Comparison of ENCODE assay signal across 25 mouse cellular contexts in the genomic region with DNA sequence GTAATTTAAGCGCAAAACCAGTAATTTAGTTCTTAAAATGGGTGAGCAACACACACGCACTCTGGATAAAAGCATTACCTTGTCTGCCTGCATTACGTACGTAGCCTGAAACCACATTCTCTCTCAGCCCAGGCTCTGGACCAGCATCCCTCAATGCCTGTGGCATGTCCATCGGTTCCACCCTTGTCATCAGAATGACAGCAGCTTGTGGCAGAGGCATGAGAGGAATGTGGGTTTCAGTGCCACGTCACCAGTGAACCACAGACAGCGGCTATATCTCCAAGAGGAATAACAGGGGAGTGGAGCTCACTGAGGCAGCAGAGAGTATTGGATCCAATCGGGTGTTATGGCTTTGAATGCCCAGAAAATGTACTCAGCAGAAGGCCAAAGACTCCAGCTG.
DNase-seq lines count a peak whose midpoint lies in the region; ATAC-seq and TF ChIP-seq lines count a peak whose summit lies in the region.
"Had no signal": no experiment of that assay in that cellular context is flagged by ENCODE, and none has a peak within 500 bp of the region (broad histone marks: within the 10 kb centered on the region; RNA-seq: fewer than 3 reads in every experiment).

No protein-coding gene starts in this region.

- H3K9me3 ChIP-seq in intestine, embryonic 15.5 days: no peaks in the 10 kb centered on the region
- no peaks in the 10 kb centered on the region for H3K9me3 ChIP-seq in intestine, postnatal 0 days (ENCODE audit: control insufficient read depth)
- H3K9me3 ChIP-seq in midbrain, embryonic 14.5 days (ENCODE audit: control insufficient read depth, low read length): no peaks in the 10 kb centered on the region
- H3K9me3 ChIP-seq: kidney, embryonic 15.5 days; liver, embryonic 13.5 days had no signal

- no peak overlapping the region for H3K4me2 ChIP-seq in intestine, embryonic 15.5 days (replicated peaks)
- no peak overlapping the region for H3K4me2 ChIP-seq in intestine, postnatal 0 days (replicated peaks; ENCODE audit: low read depth)
- no peak overlapping the region for H3K4me2 ChIP-seq in midbrain, embryonic 14.5 days (ENCODE audit: low read length)
- H3K4me2 ChIP-seq: hindbrain, embryonic 14.5 days; kidney, embryonic 15.5 days; liver, embryonic 13.5 days had no signal

- no peaks in the 10 kb centered on the region for H3K4me1 ChIP-seq in intestine, embryonic 15.5 days (replicated peaks)
- H3K4me1 ChIP-seq in intestine, postnatal 0 days (replicated peaks; ENCODE audit: control insufficient read depth, insufficient read depth, low read length): peaks cover 3% of the 10 kb centered on the region; the same call in 1 of the 2 replicates
- 0 out of 2 replicates have a peak, but pooled peaks cover 3% of the 10 kb centered on the region for H3K4me1 ChIP-seq in midbrain, embryonic 14.5 days (ENCODE audit: control insufficient read depth, insufficient read depth, low read length)
- H3K4me1 ChIP-seq: liver, embryonic 13.5 days had no signal

- DNase-seq in 3T3-L1 (ENCODE audit: low read depth, low spot score): peak; percentile 47
- peak; percentile 96 for DNase-seq in Muller cell, postnatal 12 days (ENCODE audit: inconsistent ontology term)
- peak; percentile 40 for DNase-seq in midbrain, embryonic 14.5 days
- DNase-seq in spleen, adult 12 weeks (ENCODE audit: low spot score): no peak
- DNase-seq in ovary, adult 18-20 months (ENCODE audit: low spot score): no peak
- DNase-seq: adrenal gland, adult 2 months; cerebellum, adult 2 months; cerebellum, postnatal 25 days; embryo, embryonic 11 days; gastrocnemius, postnatal 10 days; heart, adult 11 months; kidney, adult 11 months; kidney, postnatal 36 days; layer of hippocampus, adult 9-11 months; liver, embryonic 13.5 days; lung, adult 2 months; thymus, postnatal 14 days had no signal

- no peak overlapping the region for H3K4me3 ChIP-seq in intestine, embryonic 15.5 days (replicated peaks)
- H3K4me3 ChIP-seq in intestine, postnatal 0 days (ENCODE audit: low read depth, low read length): no peak overlapping the region
- no peak overlapping the region for H3K4me3 ChIP-seq in midbrain, embryonic 14.5 days (replicated peaks; ENCODE audit: low read depth, low read length)
- H3K4me3 ChIP-seq: forebrain, embryonic 10.5 days; kidney, embryonic 15.5 days; liver, embryonic 13.5 days had no signal

- 72% methylated on average over 8 of the region's 8 CpGs for WGBS in intestine, embryonic 15.5 days
- WGBS in intestine, postnatal 0 days: 78% methylated on average over 8 of the region's 8 CpGs
- 36% methylated on average over 8 of the region's 8 CpGs for WGBS in midbrain, embryonic 14.5 days

- H3K27ac ChIP-seq in intestine, embryonic 15.5 days: no peak overlapping the region
- no peak overlapping the region for H3K27ac ChIP-seq in intestine, postnatal 0 days (ENCODE audit: low read depth, low read length)
- no peak overlapping the region for H3K27ac ChIP-seq in midbrain, embryonic 14.5 days (replicated peaks; ENCODE audit: low read depth, low read length)
- H3K27ac ChIP-seq: forebrain, embryonic 10.5 days; hindbrain, embryonic 14.5 days; kidney, embryonic 15.5 days; liver, embryonic 13.5 days had no signal

- TF ChIP-seq CTCF in intestine, postnatal 0 days (IDR thresholded peaks at IDR 0.05; ENCODE audit: low read depth): no peak

- H3K27me3 ChIP-seq in intestine, embryonic 15.5 days (replicated peaks): no peaks in the 10 kb centered on the region
- H3K27me3 ChIP-seq in intestine, postnatal 0 days (replicated peaks; ENCODE audit: control insufficient read depth, insufficient read depth, low read length): no peaks in the 10 kb centered on the region
- H3K27me3 ChIP-seq in midbrain, embryonic 14.5 days (ENCODE audit: control insufficient read depth, insufficient read depth, low read length): no peaks in the 10 kb centered on the region
- H3K27me3 ChIP-seq: kidney, embryonic 15.5 days; liver, embryonic 13.5 days had no signal

- 0 out of 2 replicates have a peak, but pooled peaks have one; percentile 6 for ATAC-seq in intestine, embryonic 15.5 days
- ATAC-seq in intestine, postnatal 0 days: no peak
- ATAC-seq in midbrain, embryonic 14.5 days (ENCODE audit: low FRiP score, low TSS enrichment): no peak
- no peak for ATAC-seq in inflammation-experienced regulatory T-cells, adult 6 months
- ATAC-seq: CD4-positive, CD25-positive, alpha-beta regulatory T cell, adult 4 months; forebrain, embryonic 16.5 days had no signal

- H3K9ac ChIP-seq in intestine, embryonic 15.5 days: no peak overlapping the region
- no peak overlapping the region for H3K9ac ChIP-seq in intestine, postnatal 0 days (ENCODE audit: low read depth, low read length)
- H3K9ac ChIP-seq in midbrain, embryonic 14.5 days (replicated peaks; ENCODE audit: low read length): no peak overlapping the region
- H3K9ac ChIP-seq: hindbrain, embryonic 14.5 days; kidney, embryonic 15.5 days; liver, embryonic 13.5 days had no signal

- no peaks in the 10 kb centered on the region for H3K36me3 ChIP-seq in intestine, embryonic 15.5 days
- no peaks in the 10 kb centered on the region for H3K36me3 ChIP-seq in intestine, postnatal 0 days (ENCODE audit: control insufficient read depth, insufficient read depth)
- H3K36me3 ChIP-seq in midbrain, embryonic 14.5 days (ENCODE audit: control insufficient read depth, insufficient read depth, low read length): no peaks in the 10 kb centered on the region
- H3K36me3 ChIP-seq: forebrain, embryonic 10.5 days; kidney, embryonic 15.5 days; liver, embryonic 13.5 days had no signal

Comparison
In these comparisons a context has a peak if more than half of its experiments do, and no peak if none do; other contexts are left out.
1. DNase-seq: peak in 3T3-L1 (single experiment), Muller cell, postnatal 12 days (single experiment) and midbrain, embryonic 14.5 days (single experiment); none in spleen, adult 12 weeks (single experiment) and ovary, adult 18-20 months (single experiment).